ENCODE assay signal across 9 mouse cellular contexts in genomic region chr16:95749291-95750103, GRCm38 (mm10). TPM values are rescaled to one million over a fixed set of nuclear protein-coding genes. Genes with fewer than 3 reads are reported as not detected.
A peak's percentile ranks its signal among the peaks of the same experiment; 100 is the strongest.
DNase-seq lines count a peak whose midpoint lies in the region; ATAC-seq lines count a peak whose summit lies in the region.
"Had no signal": no experiment of that assay in that cellular context is flagged by ENCODE, and none has a peak within 500 bp of the region (broad histone marks: within the 10 kb centered on the region; RNA-seq: fewer than 3 reads in every experiment).

No protein-coding gene starts in this region.

- H3K9ac ChIP-seq in intestine, embryonic 14.5 days (ENCODE audit: low read length): no peak overlapping the region
- H3K9ac ChIP-seq in intestine, embryonic 15.5 days: no peak overlapping the region
- H3K9ac ChIP-seq in embryonic facial prominence, embryonic 15.5 days: no peak overlapping the region
- H3K9ac ChIP-seq: liver, embryonic 14.5 days had no signal

- intact Hi-C loops in gastrocnemius, postnatal 14 days (cut with DNase I; ENCODE audit: low total_unique reads): no loop called here

- H3K36me3 ChIP-seq in intestine, embryonic 14.5 days (ENCODE audit: control insufficient read depth, insufficient read depth, low read length): no peaks in the 10 kb centered on the region
- H3K36me3 ChIP-seq in intestine, embryonic 15.5 days: no peaks in the 10 kb centered on the region
- H3K36me3 ChIP-seq in embryonic facial prominence, embryonic 15.5 days: no peaks in the 10 kb centered on the region

- no peak overlapping the region; the same call in 1 of the 2 replicates for H3K27ac ChIP-seq in intestine, embryonic 14.5 days (ENCODE audit: low read depth)
- H3K27ac ChIP-seq in intestine, embryonic 15.5 days: no peak overlapping the region
- H3K27ac ChIP-seq in embryonic facial prominence, embryonic 15.5 days (replicated peaks): peak overlapping the region; percentile 45; the same call in 1 of the 2 replicates
- H3K27ac ChIP-seq: liver, embryonic 14.5 days had no signal

- H3K9me3 ChIP-seq in intestine, embryonic 14.5 days (ENCODE audit: control insufficient read depth, low read length): no peaks in the 10 kb centered on the region
- H3K9me3 ChIP-seq in intestine, embryonic 15.5 days: no peaks in the 10 kb centered on the region
- no peaks in the 10 kb centered on the region for H3K9me3 ChIP-seq in embryonic facial prominence, embryonic 15.5 days (replicated peaks)

- no peak overlapping the region for H3K4me3 ChIP-seq in intestine, embryonic 14.5 days (ENCODE audit: low read depth, low read length)
- no peak overlapping the region for H3K4me3 ChIP-seq in intestine, embryonic 15.5 days (replicated peaks)
- no peak overlapping the region for H3K4me3 ChIP-seq in embryonic facial prominence, embryonic 15.5 days (replicated peaks)

- DNase-seq in intestine, embryonic 14.5 days (ENCODE audit: low spot score): no peak
- DNase-seq in natural killer cell, adult 2 months (ENCODE audit: low spot score in 2 of 2): peak; percentile 38 to 45
- DNase-seq in embryo, embryonic 10.5 days (ENCODE audit: low spot score): no peak
- DNase-seq in gastrocnemius, postnatal 14 days: no peak
- no peak for DNase-seq in adrenal gland, adult 18-20 months (ENCODE audit: low spot score in 2 of 2)

- H3K4me2 ChIP-seq in intestine, embryonic 14.5 days (ENCODE audit: low read length): no peak overlapping the region
- no peak overlapping the region for H3K4me2 ChIP-seq in intestine, embryonic 15.5 days (replicated peaks)
- no peak overlapping the region for H3K4me2 ChIP-seq in embryonic facial prominence, embryonic 15.5 days (replicated peaks)

- no peaks in the 10 kb centered on the region for H3K27me3 ChIP-seq in intestine, embryonic 14.5 days (replicated peaks; ENCODE audit: control insufficient read depth, insufficient read depth, low read length)
- H3K27me3 ChIP-seq in intestine, embryonic 15.5 days (replicated peaks): no peaks in the 10 kb centered on the region
- no peaks in the 10 kb centered on the region for H3K27me3 ChIP-seq in embryonic facial prominence, embryonic 15.5 days

- whole genome bisulfite sequencing in intestine, embryonic 14.5 days: 60% methylated on average over 12 of the region's 12 CpGs
- WGBS in intestine, embryonic 15.5 days: 51% methylated on average over 12 of the region's 12 CpGs
- 34% methylated on average over 12 of the region's 12 CpGs for WGBS in embryonic facial prominence, embryonic 15.5 days

- ATAC-seq in intestine, embryonic 14.5 days (replicated peaks; ENCODE audit: low FRiP score, low TSS enrichment, low read depth): 0 out of 2 replicates have a peak, but pooled peaks have one; percentile 47
- no peak for ATAC-seq in intestine, embryonic 15.5 days
- ATAC-seq in CD4-positive, CD25-positive, alpha-beta regulatory T cell, adult 4 months: peak; percentile 55
- 0 out of 2 replicates have a peak, but pooled peaks have one; percentile 28 for ATAC-seq in embryonic facial prominence, embryonic 15.5 days (ENCODE audit: insufficient number of reproducible peaks, low FRiP score, low TSS enrichment, low read depth)

- peaks cover 16% of the 10 kb centered on the region for H3K4me1 ChIP-seq in intestine, embryonic 14.5 days (replicated peaks; ENCODE audit: control insufficient read depth, insufficient read depth, low read length)
- 0 out of 2 replicates have a peak, but pooled peaks cover 12% of the 10 kb centered on the region for H3K4me1 ChIP-seq in intestine, embryonic 15.5 days (replicated peaks)
- peaks cover 26% of the 10 kb centered on the region for H3K4me1 ChIP-seq in embryonic facial prominence, embryonic 15.5 days

RNA-seq across cellular contexts. Expression of gene Ets2, which starts 47.6 kb away (rescaled TPM):
- polyA plus RNA-seq in intestine, embryonic 14.5 days (2014; fragmentation: Nextera tagmentation; extraction: Ambion mirVana): 52.8 and 57.9 TPM in 2 replicates
- polyA plus RNA-seq in intestine, embryonic 15.5 days (2015; fragmentation: Nextera tagmentation; extraction: Ambion mirVana): 59.5 and 64.7 TPM in 2 replicates
- polyA plus RNA-seq in CD4-positive, CD25-positive, alpha-beta regulatory T cell, adult 4 months (2017; shearing (Covaris generic)): 1 to 10 TPM; 4.2 to 4.3 TPM
- 84.3 and 92.0 TPM in 2 replicates for polyA plus RNA-seq in embryonic facial prominence, embryonic 15.5 days (2015; fragmentation: Nextera tagmentation; extraction: Ambion mirVana)
- total RNA-seq in gastrocnemius, postnatal 14 days (2021): 10 to 100 TPM; 46.1 to 52.9 TPM
- total RNA-seq in adrenal gland, adult 18-20 months (2021): 10 to 100 TPM; 46.4 to 46.6 TPM

Comparison
In these comparisons a context has a peak if more than half of its experiments do, and no peak if none do; other contexts are left out.
1. DNase-seq: peak in natural killer cell, adult 2 months (2 of 2); none in intestine, embryonic 14.5 days (single experiment), embryo, embryonic 10.5 days (single experiment), gastrocnemius, postnatal 14 days (single experiment) and adrenal gland, adult 18-20 months (0 of 2).
2. RNA of gene Ets2, which starts 47.6 kb away (polyA plus RNA-seq): 84.3 to 92.0 TPM in embryonic facial prominence, embryonic 15.5 days, 59.5 to 64.7 TPM in intestine, embryonic 15.5 days and 52.8 to 57.9 TPM in intestine, embryonic 14.5 days; 4.2 to 4.3 TPM in CD4-positive, CD25-positive, alpha-beta regulatory T cell, adult 4 months; every median in the first group is over 10 times any median in the second.